Mouse (Mus musculus): ENCODE measurements around the gene E130308A19Rik.

- TF ChIP-seq CTCF (IDR thresholded peaks at IDR 0.05), result peak; percentile 65
- TF ChIP-seq EP300 (IDR thresholded peaks at IDR 0.05), result no peak
Observed at GRCm38 (mm10) chr4:59808396-59808795, 182.4 kb downstream of the E130308A19Rik start.
